Mouse (Mus musculus) embryonic fibroblast, embryonic 13.5 days (primary cell): ENCODE data around the gene Pgbd5.

ENCODE experiments used
- CTCF ChIP-seq: IDR thresholded peaks from 2 replicates; pipeline ENCODE4 v1.5.1; 2011; ENCODE audit warnings: mild to moderate bottlenecking, control low read depth, low read length, moderate library complexity, borderline replicate concordance; ENCODE audit not compliant: insufficient read depth
- POLR2A ChIP-seq: IDR thresholded peaks from 2 replicates; pipeline ENCODE4 v1.6.1; 2011; ENCODE audit warnings: low read depth, mild to moderate bottlenecking, control low read depth, low read length, moderate library complexity

DNA sequence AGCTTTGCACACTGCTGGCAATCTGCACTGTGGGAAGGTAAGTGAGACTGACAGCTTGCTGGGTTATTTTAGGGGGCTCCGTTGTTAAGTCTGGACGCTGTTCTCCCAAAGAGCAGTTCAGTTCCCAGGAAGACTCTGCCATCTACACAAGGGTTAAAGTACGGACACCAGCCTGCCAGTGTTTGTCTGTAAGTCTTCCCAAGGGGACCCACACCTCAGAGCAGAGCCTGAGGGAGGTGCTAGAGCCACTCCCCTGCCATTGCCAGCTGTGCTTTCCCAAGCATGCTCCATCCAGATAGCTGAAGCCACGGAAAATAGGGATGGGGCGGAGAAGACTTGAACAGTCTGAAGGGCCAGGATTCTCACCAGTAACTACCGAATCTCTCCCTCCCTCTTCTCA, 8.6 kb downstream of the Pgbd5 start:
- no peak for TF ChIP-seq CTCF
- TF ChIP-seq POLR2A = no peak
